Mouse (Mus musculus) myocyte (in vitro differentiated cells): ENCODE measurements at regions not wholly inside any gene's neighbourhood (a gene's known extent, or its start where the extent isn't known, plus 50 kb on each side); places are given as distances from the start of the nearest gene placed in this dataset.

Source experiments
- H3K27me3 ChIP-seq: one replicate; pipeline ENCODE4 v1.6.1; 2011; ENCODE audit not compliant: control insufficient read depth, insufficient read depth, insufficient read length
- H3K36me3 ChIP-seq: one replicate; pipeline ENCODE4 v1.6.1; 2011; ENCODE audit not compliant: control insufficient read depth, insufficient read depth
- H3K4me2 ChIP-seq: one replicate; pipeline ENCODE4 v1.6.1; 2011; ENCODE audit warnings: low read depth, control low read depth
- H3K4me3 ChIP-seq: one replicate; pipeline ENCODE4 v1.5.1; 2011; ENCODE audit warnings: mild to moderate bottlenecking, control low read depth, moderate library complexity
- H3K79me2 ChIP-seq: one replicate; pipeline ENCODE4 v1.6.1; 2011; ENCODE audit not compliant: control insufficient read depth, insufficient read depth
- H3ac ChIP-seq: one replicate; pipeline ENCODE4 v1.6.1; 2011; ENCODE audit not compliant: control insufficient read depth, insufficient read length
- CEBPB ChIP-seq: IDR thresholded peaks from 2 replicates; pipeline ENCODE4 v1.6.1; 2011; ENCODE audit warnings: mild to moderate bottlenecking, moderate library complexity; ENCODE audit not compliant: poor library complexity, insufficient read depth, severe bottlenecking
- E2F4 ChIP-seq: IDR thresholded peaks from one replicate; pipeline ENCODE4 v1.6.1; 2011; ENCODE audit warnings: mild to moderate bottlenecking, control low read depth, moderate library complexity; ENCODE audit not compliant: insufficient read depth
- MAX ChIP-seq: IDR thresholded peaks from one replicate; pipeline ENCODE4 v1.6.1; 2011; ENCODE audit warnings: low read depth, mild to moderate bottlenecking, control low read depth
- MYOD1 ChIP-seq, 3 experiments: IDR thresholded peaks; one replicate each; pipeline ENCODE4 v1.6.1; 2011; ENCODE audit warnings: control low read depth in 2 of 3, low read depth in 2 of 3, mild to moderate bottlenecking in 2 of 3, moderate library complexity in 1 of 3; ENCODE audit not compliant: insufficient read length in 2 of 3, control insufficient read depth in 1 of 3
- MYOG ChIP-seq, 3 experiments: IDR thresholded peaks; one replicate each; pipeline ENCODE4 v1.6.1; 2011; ENCODE audit warnings: control low read depth in 2 of 3, low read depth in 2 of 3, mild to moderate bottlenecking in 2 of 3; ENCODE audit not compliant: insufficient read length in 2 of 3, control insufficient read depth in 1 of 3, insufficient read depth in 1 of 3
- POLR2A ChIP-seq: IDR thresholded peaks from one replicate; pipeline ENCODE4 v1.6.1; 2011; ENCODE audit warnings: low read depth, mild to moderate bottlenecking, control low read depth, moderate library complexity; ENCODE audit not compliant: insufficient read length
- POLR2AphosphoS2 ChIP-seq: IDR thresholded peaks from one replicate; pipeline ENCODE4 v1.6.1; 2011; ENCODE audit warnings: low read depth, control low read depth; ENCODE audit not compliant: insufficient read length
- REST ChIP-seq: IDR thresholded peaks from one replicate; pipeline ENCODE4 v1.6.1; 2011; ENCODE audit warnings: mild to moderate bottlenecking, control low read depth, moderate library complexity; ENCODE audit not compliant: insufficient read depth, insufficient read length
- SRF ChIP-seq: IDR thresholded peaks from one replicate; pipeline ENCODE4 v1.6.1; 2011; ENCODE audit warnings: low read depth; ENCODE audit not compliant: control insufficient read depth, insufficient read length
- TCF12 ChIP-seq: IDR thresholded peaks from one replicate; pipeline ENCODE4 v1.6.1; 2011; ENCODE audit warnings: mild to moderate bottlenecking, control low read depth; ENCODE audit not compliant: poor library complexity, insufficient read depth, severe bottlenecking
- TCF3 ChIP-seq: IDR thresholded peaks from one replicate; pipeline ENCODE4 v1.6.1; 2011; ENCODE audit warnings: low read depth, control low read depth; ENCODE audit not compliant: insufficient read length
- USF1 ChIP-seq: IDR thresholded peaks from one replicate; pipeline ENCODE4 v1.6.1; 2011; ENCODE audit warnings: low read depth, mild to moderate bottlenecking, control low read depth, moderate library complexity

DNA sequence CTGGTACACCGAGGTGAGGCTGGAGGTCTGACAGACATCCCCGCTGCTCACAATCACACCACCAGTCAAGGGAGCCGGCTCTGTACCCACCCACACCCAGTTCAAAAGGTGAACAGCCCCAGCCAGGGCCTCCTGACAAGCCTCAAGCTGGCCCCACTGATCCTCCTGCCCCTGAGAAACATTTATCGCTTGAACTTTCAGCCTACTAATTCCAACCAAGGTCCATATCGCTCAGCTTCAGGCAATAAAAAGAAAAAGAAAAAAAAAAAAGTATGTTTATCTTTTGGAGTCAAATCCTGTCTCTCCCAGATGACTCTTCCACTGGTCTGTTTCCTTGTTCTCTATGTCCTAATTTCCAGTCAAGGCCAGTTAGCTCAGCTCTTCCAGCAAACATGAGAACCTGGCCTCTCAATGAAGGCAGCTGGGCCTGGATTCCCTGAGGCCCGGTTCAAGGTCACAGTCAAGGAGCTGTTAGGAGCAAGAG lies 94.2 kb upstream of the Gpr12 start:
- H3K36me3 ChIP-seq, result no peaks in the 10 kb centered on the region
- no peaks in the 10 kb centered on the region for H3K79me2 ChIP-seq
- H3K4me2 ChIP-seq, result no peak overlapping the region
- TF ChIP-seq E2F4, result no peak
- TF ChIP-seq TCF3, result no peak
- no peak for TF ChIP-seq POLR2A
- no peak for TF ChIP-seq MYOG (IDR thresholded peaks at IDR 0.05; ENCODE audit: control insufficient read depth in 1 of 3, insufficient read depth in 1 of 3, insufficient read length in 2 of 3, low read depth in 2 of 3)
- TF ChIP-seq TCF12, result no peak
- no peak for TF ChIP-seq SRF
- no peak for TF ChIP-seq POLR2AphosphoS2
- TF ChIP-seq USF1, result no peak
- TF ChIP-seq MAX, result no peak
- no peak for TF ChIP-seq REST
- no peak for TF ChIP-seq MYOD1 (IDR thresholded peaks at IDR 0.05; ENCODE audit: control insufficient read depth in 1 of 3, insufficient read length in 2 of 3, low read depth in 2 of 3)
- TF ChIP-seq CEBPB, result no peak
- no peak overlapping the region for H3K4me3 ChIP-seq
- no peaks in the 10 kb centered on the region for H3K27me3 ChIP-seq
- H3ac ChIP-seq, result no peak overlapping the region

DNA sequence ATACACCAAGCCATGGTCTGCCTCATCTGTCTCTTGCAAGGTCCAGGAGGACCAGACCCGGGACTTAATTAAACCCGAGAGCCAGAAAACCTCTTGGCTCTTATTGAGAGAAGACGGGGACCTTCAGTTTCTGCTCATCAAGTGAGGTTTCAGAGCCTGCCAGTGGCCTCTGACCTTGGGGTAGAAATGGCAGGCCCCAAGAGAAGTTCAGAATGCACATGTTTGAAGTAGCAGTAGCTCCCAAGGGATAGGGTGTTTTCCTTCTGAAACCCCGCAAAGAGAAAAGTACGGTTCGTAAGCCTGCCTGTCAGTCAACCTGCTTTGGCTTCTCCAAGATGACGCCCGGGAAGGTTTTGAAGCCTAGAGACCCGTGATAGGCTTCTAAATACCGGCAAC lies 93.7 kb upstream of the Gpr12 start:
- Histone ChIP-seq H3K4me3 (no peak overlapping the region), H3K4me2 (no peak overlapping the region), H3K27me3 (no peaks in the 10 kb centered on the region), H3K36me3 (no peaks in the 10 kb centered on the region), H3ac (no peak overlapping the region), H3K79me2 (no peaks in the 10 kb centered on the region)
- TF ChIP-seq MYOD1 (IDR thresholded peaks at IDR 0.05; ENCODE audit: control insufficient read depth in 1 of 3, insufficient read length in 2 of 3, low read depth in 2 of 3) (no peak), POLR2A (no peak), USF1 (no peak), E2F4 (no peak)

GRCm38 (mm10) chr5:146678049-146678774 lies 93.2 kb upstream of the Gpr12 start:
- no peaks in the 10 kb centered on the region for H3K79me2 ChIP-seq
- H3ac ChIP-seq, result no peak overlapping the region
- TF ChIP-seq SRF (no peak), CEBPB (no peak), TCF3 (no peak), POLR2A (no peak), REST (no peak), E2F4 (no peak), MAX (no peak), MYOD1 (IDR thresholded peaks at IDR 0.05; ENCODE audit: control insufficient read depth in 1 of 3, insufficient read length in 2 of 3, low read depth in 2 of 3) (no peak), TCF12 (no peak), POLR2AphosphoS2 (no peak), MYOG (IDR thresholded peaks at IDR 0.05; ENCODE audit: control insufficient read depth in 1 of 3, insufficient read depth in 1 of 3, insufficient read length in 2 of 3, low read depth in 2 of 3) (no peak), USF1 (no peak)
- no peaks in the 10 kb centered on the region for H3K27me3 ChIP-seq
- H3K4me3 ChIP-seq, result no peak overlapping the region
- no peaks in the 10 kb centered on the region for H3K36me3 ChIP-seq
- H3K4me2 ChIP-seq, result no peak overlapping the region

DNA sequence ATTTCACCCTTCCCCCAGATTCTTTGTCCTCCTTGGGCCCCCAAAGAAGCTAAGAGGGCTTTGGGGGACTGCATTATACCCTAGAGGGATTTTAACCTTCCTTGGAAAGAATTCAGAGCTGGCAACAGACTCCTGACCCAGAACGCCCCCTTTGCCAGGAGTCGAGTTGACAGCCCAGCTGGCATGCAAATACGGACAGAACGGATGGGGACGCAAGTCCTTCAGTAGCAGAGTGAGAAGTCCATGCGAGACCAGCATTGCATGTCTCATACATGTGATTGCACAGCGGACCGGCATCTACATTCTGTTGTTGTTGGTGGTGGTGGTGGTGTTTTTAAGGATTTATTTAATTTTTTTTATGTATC lies 92.1 kb upstream of the Gpr12 start:
- H3K4me2 ChIP-seq, result no peak overlapping the region
- H3K36me3 ChIP-seq, result no peaks in the 10 kb centered on the region
- TF ChIP-seq TCF3, result no peak
- no peak for TF ChIP-seq POLR2AphosphoS2
- no peak for TF ChIP-seq POLR2A
- TF ChIP-seq MYOG (IDR thresholded peaks at IDR 0.05; ENCODE audit: control insufficient read depth in 1 of 3, insufficient read depth in 1 of 3, insufficient read length in 2 of 3, low read depth in 2 of 3), result no peak
- no peak for TF ChIP-seq USF1
- no peak for TF ChIP-seq E2F4
- TF ChIP-seq CEBPB, result no peak
- no peaks in the 10 kb centered on the region for H3K27me3 ChIP-seq
- no peak overlapping the region for H3ac ChIP-seq
- H3K79me2 ChIP-seq, result no peaks in the 10 kb centered on the region
- H3K4me3 ChIP-seq, result no peak overlapping the region

GRCm38 (mm10) chr5:146676470-146677150 lies 91.6 kb upstream of the Gpr12 start:
- no peaks in the 10 kb centered on the region for H3K27me3 ChIP-seq
- H3K4me3 ChIP-seq, result no peak overlapping the region
- TF ChIP-seq CEBPB (peak; percentile 92), SRF (no peak), MAX (no peak), MYOD1 (IDR thresholded peaks at IDR 0.05; ENCODE audit: control insufficient read depth in 1 of 3, insufficient read length in 2 of 3, low read depth in 2 of 3) (peak in 1 of 3 experiments; percentile 28)
- no peaks in the 10 kb centered on the region for H3K79me2 ChIP-seq
- H3K36me3 ChIP-seq, result no peaks in the 10 kb centered on the region
- no peak overlapping the region for H3ac ChIP-seq
- peak overlapping the region; percentile 64 for H3K4me2 ChIP-seq
